Mouse (Mus musculus) left cerebral cortex, adult 2 months (tissue): ENCODE measurements around the gene Pakap. TPM values are rescaled to one million over a fixed set of nuclear protein-coding genes. Genes with fewer than 3 reads are reported as not detected.

ENCODE experiments used
- DNase-seq, 2 experiments: peaks; one replicate each; pipeline ENCODE4 v3.0.0; 2021 to 2022; ENCODE audit warnings: low spot score in 2 of 2, mixed read lengths in 1 of 2; ENCODE audit errors: extremely low spot score in 1 of 2
- H3K27ac ChIP-seq: fragments of 200-600 bp; 2 replicates; pipeline ENCODE4 v1.8.1; 2022
- H3K4me3 ChIP-seq: fragments of 200-600 bp; 2 replicates; pipeline ENCODE4 v1.8.1; 2022
- CTCF ChIP-seq: fragments of 200-600 bp; IDR thresholded peaks from 2 replicates; pipeline ENCODE4 v1.8.1; 2022; ENCODE audit warnings: antibody characterized with exemption, mild to moderate bottlenecking, moderate library complexity
- intact Hi-C: fragments of 180-260 bp; cut with DNase I; formaldehyde crosslinking; loops from one replicate; pipeline ENCODE4 v1.15.1; 2025
- total RNA-seq, 2 experiments: library from RNA; stranded (reverse); gene quantifications; 2 replicates each; pipeline ENCODE4 v1.2.3; 2021

The Pakap gene
- total RNA-seq, 2 experiments from 2014 or later: 19.8 to 20.4 TPM

DNA sequence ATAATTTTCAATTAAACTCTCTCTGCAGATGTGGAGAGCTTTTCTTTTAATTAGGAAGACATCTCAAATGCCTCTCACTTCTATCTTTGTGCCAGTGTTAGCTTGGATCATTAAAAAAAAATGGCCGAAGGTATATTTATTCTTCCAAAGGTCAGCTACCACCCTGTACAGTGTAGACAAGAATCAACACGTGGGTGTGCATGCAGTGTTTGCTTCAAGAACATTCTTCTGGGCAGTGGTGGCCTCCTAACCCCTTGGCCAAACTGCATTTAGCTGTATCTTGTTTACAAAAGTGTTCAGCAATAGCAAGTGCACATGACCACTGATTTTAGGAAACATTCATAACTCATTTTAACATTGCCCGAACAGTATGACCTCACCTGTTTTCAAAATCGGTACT is 241.5 kb downstream of the Pakap start:
- intact Hi-C loops: no loop called here
- Histone ChIP-seq H3K4me3 (no peak overlapping the region), H3K27ac (no peak overlapping the region)
- no peak for TF ChIP-seq CTCF
- no peak for DNase-seq

DNA sequence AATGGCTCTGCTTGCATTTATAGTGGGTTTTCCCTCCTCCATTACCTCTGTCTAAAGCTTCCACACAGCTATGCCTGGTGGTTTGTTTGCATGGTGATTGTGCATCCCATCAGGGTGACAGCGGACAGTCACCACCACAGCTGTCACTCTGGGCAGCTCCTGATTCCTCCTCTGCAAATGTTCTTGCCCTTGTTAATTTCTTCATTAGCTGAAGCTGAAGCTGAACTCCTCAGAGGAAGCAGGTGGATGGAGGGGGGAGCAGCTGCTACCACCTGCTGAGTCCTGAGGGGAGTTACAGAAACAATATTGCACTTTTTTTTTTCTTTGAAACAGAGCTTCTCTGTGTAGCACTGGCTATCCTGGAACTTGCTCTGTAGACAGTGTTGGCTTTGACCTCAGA is 244.1 kb downstream of the Pakap start:
- no peak for DNase-seq
- Histone ChIP-seq H3K4me3 (no peak overlapping the region), H3K27ac (no peak overlapping the region)
- intact Hi-C loops: no loop called here
- TF ChIP-seq CTCF: no peak

DNA sequence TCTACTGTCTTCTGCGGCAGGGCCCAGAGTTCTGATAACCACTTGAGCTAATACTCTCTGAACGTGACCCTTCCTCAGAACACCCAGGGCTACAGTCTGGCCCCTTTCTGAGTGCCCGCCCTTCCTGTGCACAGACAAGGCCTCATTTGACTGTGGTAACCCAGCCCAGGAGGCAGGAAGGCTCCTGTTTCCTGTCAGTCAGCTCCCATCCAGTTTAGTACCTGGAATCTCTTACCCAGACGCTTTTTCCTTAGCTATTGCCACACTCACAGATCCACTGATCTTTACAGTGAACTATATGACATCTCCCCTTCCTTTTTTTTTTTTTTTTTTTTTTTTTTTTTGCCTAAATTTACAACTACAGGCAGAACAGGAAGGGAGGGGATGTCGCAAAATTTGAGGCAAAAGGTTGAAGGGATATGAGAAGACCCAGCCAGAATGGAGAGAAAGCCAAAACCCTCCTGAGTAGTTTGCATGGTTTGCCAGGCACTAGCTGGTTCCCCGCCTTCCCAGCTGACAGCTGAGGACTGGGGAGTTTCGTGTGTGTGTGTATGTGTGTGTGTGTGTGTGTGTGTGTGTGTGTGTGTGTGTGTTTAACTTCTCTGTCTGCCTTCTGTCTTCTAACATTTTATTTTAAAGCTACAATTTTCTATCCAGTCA is 245.1 kb downstream of the Pakap start:
- no peak for TF ChIP-seq CTCF
- Histone ChIP-seq H3K4me3 (no peak overlapping the region), H3K27ac (peak overlapping the region; percentile 32; the same call in 1 of the 2 replicates)
- no peak for DNase-seq
- intact Hi-C loops: no loop called here

DNA sequence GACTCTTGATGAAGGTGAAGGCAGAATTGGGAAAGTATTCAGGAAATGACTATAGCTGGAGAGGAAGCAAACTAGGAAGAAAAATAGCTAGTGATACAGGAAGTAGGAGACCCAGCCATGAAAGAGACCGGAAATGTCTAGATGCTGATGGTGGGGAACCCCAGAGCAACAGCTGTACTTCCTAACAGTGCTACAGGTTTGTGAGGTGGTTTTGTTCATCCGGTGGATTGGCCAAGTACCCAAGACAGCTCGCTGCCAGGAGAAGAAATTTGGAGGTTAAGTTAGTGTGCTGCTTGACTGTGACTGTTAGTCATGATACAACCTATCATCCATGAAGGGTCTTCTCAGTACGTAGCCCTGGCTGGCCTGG is 245.6 kb downstream of the Pakap start:
- H3K4me3 ChIP-seq: no peak overlapping the region
- no peak for DNase-seq
- H3K27ac ChIP-seq: no peak overlapping the region
- no peak for TF ChIP-seq CTCF
- intact Hi-C loops: no loop called here

DNA sequence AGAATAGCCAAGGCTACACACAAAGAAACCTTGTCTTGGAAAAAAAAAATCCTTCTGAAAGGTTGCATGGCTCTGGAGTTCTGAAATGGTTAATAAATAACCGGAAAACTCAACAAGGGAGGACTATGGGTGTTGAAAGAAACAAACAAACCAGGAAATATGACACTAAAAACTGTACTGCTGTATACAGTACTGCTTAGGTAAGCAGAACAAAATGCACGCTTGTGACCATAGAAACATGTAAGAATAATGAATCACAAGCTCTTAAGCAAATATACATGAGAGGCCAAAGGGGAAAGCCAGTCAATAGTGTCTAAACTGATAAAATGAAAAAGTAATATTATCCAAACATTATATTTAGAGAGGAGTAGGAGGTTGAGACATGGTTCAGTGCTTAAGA is 247.4 kb downstream of the Pakap start:
- TF ChIP-seq CTCF: no peak
- H3K27ac ChIP-seq: no peak overlapping the region
- intact Hi-C loops: no loop called here
- H3K4me3 ChIP-seq: no peak overlapping the region
- no peak for DNase-seq

DNA sequence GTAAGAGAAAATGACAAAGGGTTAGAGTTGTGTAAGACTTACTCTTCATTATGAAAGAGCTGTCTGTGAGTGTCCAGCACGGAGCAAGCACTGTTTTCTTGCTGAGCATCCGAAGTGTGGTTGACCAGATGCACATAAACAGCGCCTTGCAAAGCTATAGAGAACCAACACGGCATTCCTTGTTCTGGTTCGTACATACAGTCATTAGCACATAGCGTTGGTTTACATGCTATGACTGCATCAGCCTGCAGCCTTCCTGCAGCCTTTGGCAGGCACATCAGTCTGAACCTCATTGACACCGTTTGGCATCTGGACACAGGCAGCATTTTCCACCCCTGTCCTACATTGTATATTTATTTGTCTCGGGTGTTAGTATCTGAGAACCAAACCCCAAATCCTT is 248.2 kb downstream of the Pakap start:
- DNase-seq: no peak
- no peak overlapping the region for H3K4me3 ChIP-seq
- TF ChIP-seq CTCF: no peak
- intact Hi-C loops: no loop called here
- no peak overlapping the region for H3K27ac ChIP-seq

DNA sequence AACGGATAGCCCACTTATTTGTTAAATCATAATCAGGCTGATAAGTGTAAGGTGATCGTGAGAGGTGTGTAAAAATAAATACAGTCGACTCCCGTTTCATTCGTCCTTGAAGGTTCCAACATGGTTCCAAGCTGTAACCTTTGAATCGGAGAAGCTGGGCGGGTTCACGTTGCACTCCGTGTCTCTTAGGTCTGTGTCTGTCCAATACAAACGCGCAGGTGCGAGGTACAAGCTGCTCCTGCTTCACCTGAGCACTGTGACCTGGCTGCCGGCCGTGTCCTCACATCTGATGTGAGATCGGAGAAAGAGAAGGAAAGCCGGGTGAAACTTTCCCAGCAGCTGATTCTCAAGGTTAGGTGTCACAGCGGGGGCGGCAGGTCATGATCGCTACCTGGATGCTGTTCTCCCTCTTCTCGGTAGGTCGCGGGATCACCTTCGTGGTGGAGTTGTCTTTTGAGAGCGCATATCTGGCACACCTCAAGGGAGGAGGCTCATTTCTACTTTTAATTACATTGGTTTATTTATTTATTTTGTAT is 252.9 kb downstream of the Pakap start:
- no peak overlapping the region for H3K4me3 ChIP-seq
- DNase-seq: no peak
- TF ChIP-seq CTCF: no peak
- no peak overlapping the region; the same call in 1 of the 2 replicates for H3K27ac ChIP-seq
- intact Hi-C loops: no loop called here

DNA sequence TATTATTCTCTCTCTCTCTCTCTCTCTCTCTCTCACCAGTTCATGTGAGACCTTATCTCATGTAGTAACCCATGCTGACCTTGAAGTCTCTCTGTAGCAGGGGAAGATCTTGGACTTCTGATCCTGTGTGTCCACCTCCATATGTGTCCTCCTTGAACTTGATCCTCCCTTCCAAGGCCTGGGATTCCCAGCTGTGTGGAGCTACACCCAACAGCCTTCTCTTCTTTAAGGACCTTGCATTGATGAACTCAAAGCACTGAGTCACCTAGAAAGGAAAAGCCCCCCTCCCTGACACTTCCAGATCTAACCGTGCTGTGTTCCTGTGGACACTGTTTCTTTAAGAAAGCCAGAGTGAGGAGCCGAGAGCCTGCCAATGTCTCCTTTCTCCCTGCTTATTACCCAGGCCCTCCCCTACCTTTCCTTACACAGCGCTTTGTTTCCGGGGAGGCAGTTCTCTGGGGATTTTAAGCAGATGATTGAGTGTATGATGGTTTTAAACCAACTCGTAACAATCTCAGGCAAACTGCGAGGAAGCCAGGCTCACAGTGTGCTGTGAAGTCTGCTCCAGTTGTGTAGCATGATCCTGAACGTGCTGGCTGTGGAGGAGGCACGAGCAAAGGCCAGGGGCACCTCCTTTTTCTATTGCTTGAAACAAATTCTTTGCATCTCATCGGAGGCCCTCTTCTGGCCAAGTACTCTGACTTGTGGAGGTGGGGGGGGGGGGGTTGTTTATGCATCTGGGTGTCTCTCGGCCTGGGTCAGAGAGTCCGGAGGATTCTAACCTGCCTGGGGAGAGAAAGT is 253.8 kb downstream of the Pakap start:
- Histone ChIP-seq H3K27ac (peak overlapping the region; percentile 29; the same call in 1 of the 2 replicates), H3K4me3 (peak overlapping the region; percentile 28)
- no peak; the same call in 1 of the 2 replicates for TF ChIP-seq CTCF
- peak in 1 of 2 experiments; percentile 20 for DNase-seq
- intact Hi-C loops: no loop called here

DNA sequence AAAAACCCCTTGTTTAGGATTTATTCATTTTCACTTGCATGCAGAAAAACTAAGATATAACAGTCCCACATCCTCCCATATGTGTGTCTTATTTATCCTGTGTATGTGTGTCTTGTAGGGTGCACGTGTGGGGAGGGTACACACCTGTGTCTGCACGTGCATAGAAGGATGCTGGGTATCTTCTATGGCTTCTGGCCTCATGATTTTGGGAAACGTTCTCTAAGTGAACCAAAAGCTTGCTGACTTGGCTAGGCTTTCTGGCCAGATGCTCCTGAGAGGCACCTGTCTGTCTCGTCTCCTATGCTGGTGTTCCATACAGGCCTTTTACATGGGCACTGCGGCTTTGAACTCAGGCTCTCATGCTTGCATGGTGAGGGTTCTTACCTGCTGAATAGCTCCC is 254.7 kb downstream of the Pakap start:
- Histone ChIP-seq H3K27ac (no peak overlapping the region), H3K4me3 (no peak overlapping the region)
- DNase-seq: no peak
- intact Hi-C loops: no loop called here
- no peak for TF ChIP-seq CTCF

DNA sequence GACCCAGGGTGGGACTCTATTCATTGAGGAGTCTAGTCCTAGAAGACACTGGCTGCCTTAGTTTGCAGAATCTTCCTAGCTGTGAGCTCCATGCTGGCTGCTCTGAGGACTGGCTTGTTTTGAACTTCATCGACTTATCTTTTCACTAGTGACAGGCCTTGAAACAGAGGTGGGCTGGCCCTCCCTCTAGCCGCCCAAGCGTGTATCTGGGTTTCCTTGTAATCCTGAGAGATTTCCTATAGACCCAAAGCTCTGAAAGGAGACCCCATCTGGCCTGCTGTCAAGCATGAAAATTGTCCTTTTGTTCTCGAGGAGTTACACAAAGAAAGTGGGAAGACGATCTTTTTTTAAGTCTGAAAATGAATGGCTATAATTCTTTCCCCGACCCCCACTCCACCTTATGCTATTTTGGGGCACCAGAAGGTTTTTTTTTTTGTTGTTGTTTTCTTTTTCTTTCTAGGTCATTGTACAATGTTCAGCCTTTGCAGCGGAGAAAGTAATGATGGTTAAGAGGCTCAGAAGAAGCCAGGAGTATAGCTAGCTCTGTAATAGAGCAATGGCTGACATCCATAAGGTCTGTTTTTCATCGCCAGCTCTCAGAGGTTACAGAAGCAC is 256.8 kb downstream of the Pakap start:
- Histone ChIP-seq H3K4me3 (no peak overlapping the region), H3K27ac (no peak overlapping the region)
- no peak for DNase-seq
- intact Hi-C loops: no loop called here
- no peak for TF ChIP-seq CTCF

DNA sequence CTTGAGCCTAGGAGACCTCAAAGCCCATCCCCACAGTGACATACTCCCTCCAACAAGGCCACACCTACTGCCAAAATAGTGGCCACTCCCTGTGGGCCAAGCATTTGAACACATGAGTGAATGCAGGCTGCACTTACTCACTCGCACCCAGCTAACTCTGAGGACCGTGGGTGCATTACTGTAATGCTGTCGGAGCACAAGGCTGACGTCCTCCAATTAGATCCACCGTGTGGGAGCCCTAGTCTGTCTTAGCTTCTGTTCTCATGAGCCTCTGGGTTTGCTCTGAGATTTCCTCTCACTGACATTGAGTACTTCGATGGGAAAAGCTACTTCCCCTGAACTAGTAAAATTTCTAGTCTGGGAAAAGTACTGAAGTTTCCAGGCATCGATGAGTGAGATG is 258.3 kb downstream of the Pakap start:
- no peak for DNase-seq
- no peak overlapping the region for H3K4me3 ChIP-seq
- no peak for TF ChIP-seq CTCF
- no peak overlapping the region for H3K27ac ChIP-seq
- intact Hi-C loops: no loop called here

DNA sequence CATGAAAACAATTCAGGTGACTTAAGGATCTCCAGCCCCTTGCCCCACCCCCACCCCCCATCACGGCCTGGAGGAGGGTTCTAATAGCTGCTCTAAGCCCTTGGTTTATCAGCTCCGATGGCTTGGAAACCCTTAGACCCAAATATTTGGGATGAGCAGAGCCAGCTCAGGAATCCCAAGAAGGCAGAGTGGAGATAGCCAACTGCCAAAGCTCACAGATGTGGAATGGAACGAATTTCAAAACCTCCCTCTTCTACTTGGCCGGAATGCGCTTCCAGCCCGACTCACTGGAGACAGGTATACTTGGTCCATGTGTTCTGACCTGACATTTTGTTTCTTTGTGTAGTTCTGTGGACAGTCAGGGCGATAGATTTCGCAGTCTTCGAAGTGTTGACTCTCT is 261.2 kb downstream of the Pakap start:
- no peak for DNase-seq
- TF ChIP-seq CTCF: no peak
- intact Hi-C loops: no loop called here
- Histone ChIP-seq H3K4me3 (no peak overlapping the region), H3K27ac (no peak overlapping the region)
